Mouse (Mus musculus): ENCODE measurements at regions not wholly inside any gene's neighbourhood (a gene's known extent, or its start where the extent isn't known, plus 50 kb on each side); places are given as distances from the start of the nearest gene placed in this dataset.

- TF ChIP-seq EP300 (IDR thresholded peaks at IDR 0.05; ENCODE audit: low read depth in 1 of 2, low read length in 2 of 2) (no peak), GATA1 (IDR thresholded peaks at IDR 0.05; ENCODE audit: low read depth, low read length) (no peak), JUND (IDR thresholded peaks at IDR 0.05; ENCODE audit: low read depth, low read length) (no peak), SIN3A (IDR thresholded peaks at IDR 0.05; ENCODE audit: low read length) (no peak)
Observed at GRCm38 (mm10) chr11:22457220-22457619, 54.7 kb upstream of the Tmem17 start.

Measured in MEL (cell line).